Mouse (Mus musculus) thymus, adult 2 months (tissue): Measurements from ENCODE around the gene Ptgfrn.

Experiments used
- CTCF ChIP-seq: fragments of 200-500 bp; IDR thresholded peaks from 2 replicates; pipeline ENCODE4 v1.5.1; 2012; ENCODE audit warnings: mild to moderate bottlenecking, control low read depth, low read length, moderate library complexity, borderline replicate concordance; ENCODE audit not compliant: control insufficient read depth, poor library complexity, insufficient read depth; ENCODE audit errors: extremely low read depth
- POLR2A ChIP-seq: fragments of 200-500 bp; IDR thresholded peaks from 2 replicates; pipeline ENCODE4 v1.6.1; 2012; ENCODE audit warnings: mild to moderate bottlenecking, low read length, control low read depth, moderate library complexity; ENCODE audit not compliant: control insufficient read depth, poor library complexity, insufficient read depth; ENCODE audit errors: extremely low read depth

DNA sequence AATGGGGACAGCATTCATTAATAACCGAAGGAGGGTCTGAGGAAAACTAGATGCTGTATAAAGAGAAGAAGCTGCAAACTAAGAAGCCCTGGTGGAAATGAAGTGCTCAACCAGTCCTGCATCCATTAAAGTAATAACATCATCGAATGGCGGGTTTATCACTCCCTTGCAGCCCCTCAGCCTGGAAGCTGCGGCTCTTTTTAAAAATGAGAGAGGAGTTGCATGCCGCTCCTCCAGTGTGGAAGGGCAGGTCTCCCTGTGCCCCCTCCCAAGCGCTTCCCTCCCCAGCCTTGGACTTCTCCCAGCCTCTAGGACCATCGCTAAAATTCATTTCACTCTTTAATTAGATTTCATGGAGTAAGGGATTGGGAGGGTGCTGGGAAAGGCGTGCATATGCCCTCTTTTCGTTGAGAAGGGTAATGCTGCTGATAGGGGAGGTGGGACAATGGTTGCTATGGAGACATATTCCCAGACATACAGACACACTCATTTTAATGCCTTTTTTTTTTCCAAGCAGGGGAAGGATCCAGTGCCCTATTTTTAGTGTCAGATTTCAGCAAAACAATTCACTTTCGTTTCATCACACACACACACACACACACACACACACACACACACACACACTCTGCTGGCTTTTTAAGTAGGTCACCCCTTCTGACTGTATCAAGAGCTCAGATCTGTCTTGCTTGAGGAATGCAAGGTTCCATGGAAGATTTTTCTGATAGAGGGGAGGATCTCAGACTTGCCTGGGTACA is 35.4 kb upstream of the Ptgfrn start:
- no peak for TF ChIP-seq CTCF
- TF ChIP-seq POLR2A = no peak
